9 mouse cellular contexts compared by ENCODE assay signal in genomic region chr11:97796910-97797309, GRCm38 (mm10). TPM values are rescaled to one million over a fixed set of nuclear protein-coding genes. Genes with fewer than 3 reads are reported as not detected.
DNase-seq lines count a peak whose midpoint lies in the region; ATAC-seq and TF ChIP-seq lines count a peak whose summit lies in the region.
"Had no signal": no experiment of that assay in that cellular context is flagged by ENCODE, and none has a peak within 500 bp of the region (broad histone marks: within the 10 kb centered on the region; RNA-seq: fewer than 3 reads in every experiment).

No protein-coding gene starts in this region.

- H3K27me3 ChIP-seq in forebrain, embryonic 10.5 days (ENCODE audit: poor library complexity, severe bottlenecking): no peaks in the 10 kb centered on the region
- H3K27me3 ChIP-seq in forebrain, embryonic 12.5 days: 0 out of 2 replicates have a peak, but pooled peaks cover 3% of the 10 kb centered on the region
- no peaks in the 10 kb centered on the region for H3K27me3 ChIP-seq in stomach, postnatal 0 days (ENCODE audit: control insufficient read depth, insufficient read depth, low read length)
- H3K27me3 ChIP-seq: heart, embryonic 15.5 days had no signal

- no peaks in the 10 kb centered on the region for H3K36me3 ChIP-seq in forebrain, embryonic 10.5 days (replicated peaks)
- H3K36me3 ChIP-seq in forebrain, embryonic 12.5 days (replicated peaks): no peaks in the 10 kb centered on the region
- no peaks in the 10 kb centered on the region for H3K36me3 ChIP-seq in stomach, postnatal 0 days (ENCODE audit: control insufficient read depth, insufficient read depth, low read length)
- H3K36me3 ChIP-seq: heart, embryonic 15.5 days had no signal

- ATAC-seq in forebrain, embryonic 12.5 days (ENCODE audit: low FRiP score): no peak
- ATAC-seq in megakaryocyte progenitor cell, adult 5-6 weeks (replicated peaks; ENCODE audit: poor library complexity): peak; percentile 20; the same call in 1 of the 2 replicates
- ATAC-seq in stomach, postnatal 0 days (ENCODE audit: low FRiP score, low TSS enrichment): no peak

- 8% methylated on average over 6 of the region's 6 CpGs for WGBS in forebrain, embryonic 10.5 days
- WGBS in forebrain, embryonic 12.5 days: 7% methylated on average over 6 of the region's 6 CpGs
- 8% methylated on average over 6 of the region's 6 CpGs for WGBS in stomach, postnatal 0 days

- no peak overlapping the region for H3K4me3 ChIP-seq in forebrain, embryonic 10.5 days
- no peak overlapping the region for H3K4me3 ChIP-seq in forebrain, embryonic 12.5 days (replicated peaks)
- H3K4me3 ChIP-seq in stomach, postnatal 0 days (ENCODE audit: low read depth, low read length): no peak overlapping the region
- H3K4me3 ChIP-seq: heart, embryonic 15.5 days had no signal

- TF ChIP-seq EP300 in stomach, postnatal 0 days (optimal IDR thresholded peaks at IDR 0.05): no peak

- no peak overlapping the region for H3K27ac ChIP-seq in forebrain, embryonic 10.5 days
- H3K27ac ChIP-seq in forebrain, embryonic 12.5 days: no peak overlapping the region
- H3K27ac ChIP-seq in stomach, postnatal 0 days (replicated peaks): no peak overlapping the region
- H3K27ac ChIP-seq: heart, embryonic 15.5 days had no signal

- no peak overlapping the region for H3K4me2 ChIP-seq in forebrain, embryonic 12.5 days
- H3K4me2 ChIP-seq in stomach, postnatal 0 days (replicated peaks; ENCODE audit: low read depth): no peak overlapping the region
- H3K4me2 ChIP-seq: heart, embryonic 15.5 days had no signal

- H3K9me3 ChIP-seq in forebrain, embryonic 10.5 days: no peaks in the 10 kb centered on the region
- H3K9me3 ChIP-seq in forebrain, embryonic 12.5 days: no peaks in the 10 kb centered on the region
- no peaks in the 10 kb centered on the region for H3K9me3 ChIP-seq in stomach, postnatal 0 days (ENCODE audit: control insufficient read depth, low read length)
- H3K9me3 ChIP-seq: heart, embryonic 15.5 days had no signal

- peaks cover 27% of the 10 kb centered on the region for H3K4me1 ChIP-seq in forebrain, embryonic 10.5 days
- peaks cover 12% of the 10 kb centered on the region for H3K4me1 ChIP-seq in forebrain, embryonic 12.5 days
- peaks cover 2% of the 10 kb centered on the region; the same call in 1 of the 2 replicates for H3K4me1 ChIP-seq in stomach, postnatal 0 days (replicated peaks; ENCODE audit: control insufficient read depth, insufficient read depth)

- peak; percentile 65 for DNase-seq in forebrain, embryonic 10.5 days (ENCODE audit: extremely low spot score, low spot score)
- peak; percentile 70 for DNase-seq in testis, postnatal 10 days (ENCODE audit: low spot score)
- DNase-seq in testis, postnatal 14 days (ENCODE audit: low spot score): no peak
- DNase-seq in embryo, embryonic 11 days: peak; percentile 73
- DNase-seq in layer of hippocampus, adult 9-11 months: peak; percentile 76
- peak; percentile 57 for DNase-seq in stomach, postnatal 0 days (ENCODE audit: low spot score)

- H3K9ac ChIP-seq in forebrain, embryonic 12.5 days: no peak overlapping the region
- H3K9ac ChIP-seq in stomach, postnatal 0 days (ENCODE audit: low read length): no peak overlapping the region
- H3K9ac ChIP-seq: heart, embryonic 15.5 days had no signal

- peak; percentile 60 for TF ChIP-seq CTCF in stomach, postnatal 0 days (IDR thresholded peaks at IDR 0.05; ENCODE audit: low read depth)

RNA-seq across cellular contexts. Expression of gene Lasp1, which starts 1.9 kb away (rescaled TPM):
- 85.5 and 87.3 TPM in 2 replicates for polyA plus RNA-seq in forebrain, embryonic 10.5 days (2016; fragmentation: Nextera tagmentation; extraction: Ambion mirVana)
- polyA plus RNA-seq in forebrain, embryonic 12.5 days (2016; fragmentation: Nextera tagmentation; extraction: Ambion mirVana): 103 and 109 TPM in 2 replicates
- 40.1 and 47.2 TPM in 2 replicates for total RNA-seq in megakaryocyte progenitor cell, adult 5-6 weeks (2015)
- 139 and 201 TPM in 2 replicates for total RNA-seq in megakaryocyte progenitor cell, adult 5-6 weeks (2017)
- polyA plus RNA-seq in stomach, postnatal 0 days (2015; fragmentation: Nextera tagmentation; extraction: Ambion mirVana): 84.0 and 90.1 TPM in 2 replicates

RNA-seq across cellular contexts. Expression of gene Rpl23, which starts 14.7 kb away (rescaled TPM):
- 449 and 492 TPM in 2 replicates for polyA plus RNA-seq in forebrain, embryonic 10.5 days (2016; fragmentation: Nextera tagmentation; extraction: Ambion mirVana)
- 392 and 426 TPM in 2 replicates for polyA plus RNA-seq in forebrain, embryonic 12.5 days (2016; fragmentation: Nextera tagmentation; extraction: Ambion mirVana)
- total RNA-seq in megakaryocyte progenitor cell, adult 5-6 weeks (2015): 1,765 and 1,897 TPM in 2 replicates
- 1,416 and 1,747 TPM in 2 replicates for total RNA-seq in megakaryocyte progenitor cell, adult 5-6 weeks (2017)
- polyA plus RNA-seq in stomach, postnatal 0 days (2015; fragmentation: Nextera tagmentation; extraction: Ambion mirVana): 585 and 586 TPM in 2 replicates

RNA-seq across cellular contexts. Expression of gene 1700001P01Rik, which starts 21.2 kb away (rescaled TPM):
- 0.73 TPM in 1 of 2 replicates, not detected in the other for polyA plus RNA-seq in forebrain, embryonic 10.5 days (2016; fragmentation: Nextera tagmentation; extraction: Ambion mirVana)
- 0.55 and 1.0 TPM in 2 replicates for polyA plus RNA-seq in forebrain, embryonic 12.5 days (2016; fragmentation: Nextera tagmentation; extraction: Ambion mirVana)
- 0.64 TPM in 1 of 2 replicates, not detected in the other for total RNA-seq in megakaryocyte progenitor cell, adult 5-6 weeks (2015)
- 0.30 TPM in 1 of 2 replicates, not detected in the other for total RNA-seq in megakaryocyte progenitor cell, adult 5-6 weeks (2017)
- not detected in 2 replicates for polyA plus RNA-seq in stomach, postnatal 0 days (2015; fragmentation: Nextera tagmentation; extraction: Ambion mirVana)

RNA-seq across cellular contexts. Expression of gene Cwc25, which starts 30.6 kb away (rescaled TPM):
- 20.3 and 22.0 TPM in 2 replicates for polyA plus RNA-seq in forebrain, embryonic 10.5 days (2016; fragmentation: Nextera tagmentation; extraction: Ambion mirVana)
- 21.5 and 22.4 TPM in 2 replicates for polyA plus RNA-seq in forebrain, embryonic 12.5 days (2016; fragmentation: Nextera tagmentation; extraction: Ambion mirVana)
- total RNA-seq in megakaryocyte progenitor cell, adult 5-6 weeks (2015): 8.8 and 9.3 TPM in 2 replicates
- total RNA-seq in megakaryocyte progenitor cell, adult 5-6 weeks (2017): 16.7 and 19.2 TPM in 2 replicates
- 9.0 TPM in 2 replicates for polyA plus RNA-seq in stomach, postnatal 0 days (2015; fragmentation: Nextera tagmentation; extraction: Ambion mirVana)

RNA-seq across cellular contexts. Expression of gene B230217C12Rik, which starts 43.7 kb away (rescaled TPM):
- polyA plus RNA-seq in forebrain, embryonic 10.5 days (2016; fragmentation: Nextera tagmentation; extraction: Ambion mirVana): 13.3 and 15.9 TPM in 2 replicates
- 15.1 and 17.0 TPM in 2 replicates for polyA plus RNA-seq in forebrain, embryonic 12.5 days (2016; fragmentation: Nextera tagmentation; extraction: Ambion mirVana)
- 2.1 and 3.8 TPM in 2 replicates for total RNA-seq in megakaryocyte progenitor cell, adult 5-6 weeks (2015)
- 0.17 TPM in 2 replicates for total RNA-seq in megakaryocyte progenitor cell, adult 5-6 weeks (2017)
- 1.1 and 1.9 TPM in 2 replicates for polyA plus RNA-seq in stomach, postnatal 0 days (2015; fragmentation: Nextera tagmentation; extraction: Ambion mirVana)
